Mouse (Mus musculus) ES-E14 (cell line): Measurements from ENCODE around the gene Nav1. TPM values are rescaled to one million over a fixed set of nuclear protein-coding genes. Genes with fewer than 3 reads are reported as not detected.
A peak's percentile ranks its signal among the peaks of the same experiment; 100 is the strongest.

Experiments used
- DNase-seq: peaks from one replicate; pipeline ENCODE4 v3.0.0-alpha.2; 2013; ENCODE audit warnings: low read depth, low spot score
- H3K27ac ChIP-seq: 2 replicates; pipeline ENCODE4 v1.5.1; 2012; ENCODE audit warnings: low read depth, mild to moderate bottlenecking, low read length, moderate library complexity, mixed read lengths; ENCODE audit not compliant: poor library complexity, insufficient read depth, severe bottlenecking
- H3K36me3 ChIP-seq: 2 replicates; pipeline ENCODE4 v1.6.1; 2012; ENCODE audit warnings: mild to moderate bottlenecking, low read length, moderate library complexity, mixed read lengths; ENCODE audit not compliant: control insufficient read depth, poor library complexity, insufficient read depth, severe bottlenecking
- H3K4me1 ChIP-seq, 2 experiments: fragments of 150-350 bp in 1 of 2; sonication (generic) in 1 of 2; 2 replicates each; pipeline ENCODE4 v1.6.1; 2012; ENCODE audit warnings: low read length in 2 of 2, mild to moderate bottlenecking in 1 of 2, mixed read lengths in 1 of 2; ENCODE audit not compliant: control insufficient read depth in 2 of 2, insufficient read depth in 2 of 2, poor library complexity in 1 of 2
- H3K4me3 ChIP-seq, 2 experiments: fragments of 150-350 bp in 1 of 2; sonication (generic) in 1 of 2; 2 replicates each; pipeline ENCODE4 v1.5.1; 2012; ENCODE audit warnings: low read length in 2 of 2, low read depth in 1 of 2, mild to moderate bottlenecking in 1 of 2, mixed read lengths in 1 of 2; ENCODE audit not compliant: insufficient read depth in 1 of 2, poor library complexity in 1 of 2, severe bottlenecking in 1 of 2
- H3K9ac ChIP-seq: 2 replicates; pipeline ENCODE4 v1.6.1; 2012; ENCODE audit warnings: low read depth, mild to moderate bottlenecking, low read length, mixed read lengths; ENCODE audit not compliant: poor library complexity, insufficient read depth, severe bottlenecking
- H3K9me3 ChIP-seq: fragments of 150-350 bp; sonication (generic); 2 replicates; pipeline ENCODE4 v1.6.1; 2012; ENCODE audit warnings: low read depth, mild to moderate bottlenecking, low read length; ENCODE audit not compliant: control insufficient read depth, insufficient read depth
- CHD2 ChIP-seq: IDR thresholded peaks from 2 replicates; pipeline ENCODE4 v1.6.1; 2014; ENCODE audit warnings: mild to moderate bottlenecking, low read depth, low read length, inconsistent platforms
- HCFC1 ChIP-seq: IDR thresholded peaks from 2 replicates; pipeline ENCODE4 v1.6.1; 2012; ENCODE audit warnings: low read length, inconsistent platforms, borderline replicate concordance; ENCODE audit not compliant: insufficient read depth
- MAFK ChIP-seq: IDR thresholded peaks from 2 replicates; pipeline ENCODE4 v1.6.1; 2014; ENCODE audit warnings: mild to moderate bottlenecking, low read depth, low read length, inconsistent platforms; ENCODE audit not compliant: insufficient read depth
- ZC3H11A ChIP-seq: IDR thresholded peaks from 2 replicates; pipeline ENCODE4 v1.6.1; 2012; ENCODE audit warnings: low read depth, mild to moderate bottlenecking, inconsistent platforms, low read length, borderline replicate concordance
- ZNF384 ChIP-seq: IDR thresholded peaks from 2 replicates; pipeline ENCODE4 v1.6.1; 2012; ENCODE audit warnings: low read depth, low read length, inconsistent platforms
- in situ Hi-C, 2 experiments: fragments of 600-800 bp; cut with MboI; formaldehyde crosslinking; loops; one replicate each; pipeline ENCODE4 v1.15.1; 2025; ENCODE audit warnings: low sequenced_read_pairs in 2 of 2, inconsistent platforms in 1 of 2; ENCODE audit not compliant: unreplicated experiment in 2 of 2
- total RNA-seq: library from RNA; depleted of rRNA; stranded (reverse); fragments of 300-350 nt; gene quantifications from 2 replicates; pipeline ENCODE4 v1.2.3, GENCODE M21; 2012

Nav1 gene
- total RNA-seq, 1 experiment: 11.4 TPM

DNA sequence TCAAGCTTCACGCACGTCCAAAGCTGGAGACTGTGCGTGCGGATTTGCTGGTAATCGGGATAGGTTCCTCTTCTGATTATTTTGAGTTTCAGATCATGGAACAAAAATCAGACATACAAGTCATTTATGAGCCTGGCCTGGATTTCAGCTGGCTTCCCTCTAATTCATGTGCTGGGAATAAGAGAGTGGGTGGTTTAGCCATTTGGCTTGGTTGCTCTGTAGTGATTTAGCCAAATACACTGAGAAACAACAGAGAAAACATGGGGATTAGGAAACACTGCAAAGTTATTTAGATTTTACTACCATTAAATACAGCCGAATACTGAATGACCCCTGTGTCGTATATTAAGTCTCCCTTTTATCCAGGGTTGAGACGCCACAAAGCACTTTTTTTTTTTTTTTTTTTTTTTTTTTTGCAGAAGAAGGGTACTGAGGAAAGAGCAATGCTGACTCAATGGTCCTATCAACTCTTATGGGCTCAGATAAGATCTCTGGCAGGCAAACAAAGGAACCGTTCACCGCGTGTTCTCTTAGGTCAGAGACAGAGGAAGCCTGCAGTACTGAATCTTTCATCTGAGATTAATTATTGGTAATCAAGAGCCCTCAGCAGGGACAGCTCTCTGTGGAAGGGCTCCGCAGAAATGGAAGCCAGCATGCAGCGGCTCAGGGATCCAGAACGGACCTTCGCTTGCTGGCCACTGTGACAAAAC is 132.1 kb downstream of the Nav1 start:
- H3K27ac ChIP-seq: no peak overlapping the region
- in situ Hi-C loops: no loop called here

DNA sequence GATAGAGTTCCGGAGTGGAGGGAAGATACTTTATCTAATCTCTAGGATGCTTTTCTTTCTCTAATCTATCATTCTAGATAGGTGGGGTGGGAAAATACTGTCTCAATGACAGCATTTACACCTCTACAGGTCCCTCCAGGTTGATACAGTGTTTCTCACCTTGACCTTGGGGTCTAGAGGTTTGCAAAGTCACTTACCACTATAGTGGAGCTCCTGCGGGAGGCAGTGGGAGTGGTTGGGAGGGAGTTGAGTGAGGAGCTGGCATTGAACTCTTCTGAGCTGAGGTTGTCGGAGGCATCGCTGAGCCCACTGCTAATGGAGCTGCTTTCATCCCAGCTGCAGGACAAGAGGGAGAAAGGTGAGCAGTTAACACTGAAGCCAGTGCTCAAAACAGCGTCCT is 134.6 kb downstream of the Nav1 start:
- in situ Hi-C loops: no loop called here

More for the DNA sequence above, 132.1 kb downstream of the Nav1 start:
- TF ChIP-seq MAFK: no peak
- no peak for TF ChIP-seq CHD2
- no peak for TF ChIP-seq ZC3H11A
- TF ChIP-seq HCFC1: no peak
- TF ChIP-seq ZNF384: 0 out of 2 replicates have a peak, but pooled peaks have one; percentile 20
- Histone ChIP-seq H3K4me1 (peaks cover 2 to 11% of the 10 kb centered on the region in 2 experiments; a peak in 1 of 4 replicates), H3K4me3 (no peak overlapping the region), H3K9me3 (no peaks in the 10 kb centered on the region), H3K36me3 (peaks cover 22% of the 10 kb centered on the region), H3K9ac (no peak overlapping the region)
- DNase-seq: no peak

DNA sequence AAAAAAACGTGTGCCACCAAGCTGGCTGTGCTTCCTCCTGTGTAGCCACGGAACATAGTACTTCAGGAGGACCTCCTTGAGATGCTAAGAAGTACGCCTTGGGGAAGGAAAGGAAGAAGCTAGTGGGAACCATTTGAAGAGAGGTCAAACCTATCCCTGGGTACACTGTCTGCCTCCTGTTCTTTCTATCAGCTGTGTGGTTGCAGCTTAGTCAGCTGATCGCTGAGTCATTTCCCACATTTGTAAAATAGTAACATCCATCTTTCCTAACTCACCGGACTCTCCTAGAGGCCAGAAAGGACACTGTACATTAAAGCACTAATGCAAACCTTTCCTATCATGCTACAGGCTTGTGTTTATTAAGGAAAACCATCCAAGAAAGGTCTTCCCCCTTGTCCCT is 135.4 kb downstream of the Nav1 start:
- in situ Hi-C loops: no loop called here
- no peak overlapping the region for H3K9ac ChIP-seq
- DNase-seq: no peak
- peak overlapping the region; percentile 42 for H3K27ac ChIP-seq
- H3K4me3 ChIP-seq: no peak overlapping the region
- H3K4me1 ChIP-seq: peaks cover 8 to 17% of the 10 kb centered on the region in 2 experiments; a peak in 3 of 4 replicates
- no peaks in the 10 kb centered on the region for H3K9me3 ChIP-seq
- TF ChIP-seq HCFC1 (no peak), CHD2 (no peak), ZC3H11A (no peak), ZNF384 (no peak), MAFK (no peak)
- peaks cover 27% of the 10 kb centered on the region for H3K36me3 ChIP-seq

More for the DNA sequence above, 134.6 kb downstream of the Nav1 start:
- H3K4me3 ChIP-seq: no peak overlapping the region
- H3K4me1 ChIP-seq: peaks cover 7 to 11% of the 10 kb centered on the region in 2 experiments; a peak in 2 of 4 replicates
- H3K36me3 ChIP-seq: peaks cover 25% of the 10 kb centered on the region
- no peak overlapping the region for H3K9ac ChIP-seq
- TF ChIP-seq MAFK (no peak), CHD2 (0 out of 2 replicates have a peak, but pooled peaks have one; percentile 5)
- H3K9me3 ChIP-seq: no peaks in the 10 kb centered on the region
- no peak for DNase-seq
- no peak overlapping the region; the same call in 1 of the 2 replicates for H3K27ac ChIP-seq

DNA sequence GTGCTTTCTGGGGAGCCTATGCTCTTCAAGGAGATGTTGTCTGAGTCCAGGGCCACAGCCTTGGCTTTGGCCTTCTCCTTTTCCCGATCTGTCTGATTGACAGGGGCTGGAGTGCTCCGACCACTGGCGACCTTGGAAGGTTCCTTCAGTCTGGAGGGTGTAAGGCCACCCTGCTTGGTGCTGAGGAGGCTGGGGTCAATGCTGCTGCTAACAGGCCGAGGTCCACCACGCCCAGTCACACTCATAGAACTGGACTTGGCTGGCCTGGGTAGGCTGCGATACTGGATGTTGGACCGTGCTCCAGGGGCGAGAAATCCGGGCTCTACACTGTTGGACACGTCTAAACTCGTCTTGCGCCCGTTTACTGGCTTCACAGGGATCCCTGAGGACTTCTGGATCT is 136.5 kb downstream of the Nav1 start:
- Histone ChIP-seq H3K9me3 (no peaks in the 10 kb centered on the region), H3K4me1 (peaks cover 9 to 19% of the 10 kb centered on the region in 2 experiments; a peak in 3 of 4 replicates), H3K9ac (no peak overlapping the region), H3K4me3 (no peak overlapping the region), H3K36me3 (peaks cover 34% of the 10 kb centered on the region), H3K27ac (no peak overlapping the region)
- TF ChIP-seq CHD2 (no peak), ZC3H11A (no peak)
- in situ Hi-C loops: no loop called here
- DNase-seq: no peak

DNA sequence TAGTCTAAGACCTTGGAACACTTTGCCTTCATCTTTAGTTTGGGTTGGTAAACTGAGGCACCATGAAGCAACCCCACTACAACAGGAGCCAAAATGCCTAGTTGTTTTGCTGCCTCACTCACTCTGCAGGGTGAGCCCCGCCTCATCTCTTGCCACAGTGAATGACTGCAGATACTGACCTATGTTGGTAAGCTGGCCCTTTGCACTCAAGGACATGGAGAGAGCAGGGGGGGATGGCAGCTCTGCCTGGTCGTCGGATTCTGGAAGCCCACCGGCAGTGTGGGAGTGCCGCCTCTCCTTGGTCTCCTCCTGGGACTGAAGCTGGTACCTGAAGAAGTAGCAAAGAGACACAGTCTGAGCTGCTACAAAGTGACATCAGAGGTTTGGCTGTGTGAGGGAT is 139.6 kb downstream of the Nav1 start:
- Histone ChIP-seq H3K4me1 (peaks cover 8 to 16% of the 10 kb centered on the region in 2 experiments; a peak in 3 of 4 replicates), H3K36me3 (peaks cover 50% of the 10 kb centered on the region), H3K9ac (no peak overlapping the region), H3K4me3 (no peak overlapping the region), H3K27ac (no peak overlapping the region), H3K9me3 (no peaks in the 10 kb centered on the region)
- in situ Hi-C loops: no loop called here
- DNase-seq: no peak
- no peak for TF ChIP-seq ZC3H11A
- TF ChIP-seq CHD2: no peak
- no peak for TF ChIP-seq ZNF384
- TF ChIP-seq HCFC1: no peak
- TF ChIP-seq MAFK: no peak
